Mouse (Mus musculus) C2C12 (cell line): Measurements from ENCODE around the gene Glb1l. TPM values are rescaled to one million over a fixed set of nuclear protein-coding genes. Genes with fewer than 3 reads are reported as not detected.

Experiments
- H3K27me3 ChIP-seq: one replicate; pipeline ENCODE4 v1.6.1; 2011; ENCODE audit not compliant: control insufficient read depth, insufficient read depth, insufficient read length
- H3K36me3 ChIP-seq: one replicate; pipeline ENCODE4 v1.6.1; 2011; ENCODE audit not compliant: control insufficient read depth, insufficient read depth
- H3K4me3 ChIP-seq: one replicate; pipeline ENCODE4 v1.5.1; 2011; ENCODE audit warnings: mild to moderate bottlenecking, control low read depth; ENCODE audit not compliant: poor library complexity, insufficient read depth, severe bottlenecking
- H3K79me2 ChIP-seq: one replicate; pipeline ENCODE4 v1.6.1; 2011; ENCODE audit not compliant: control insufficient read depth, insufficient read depth
- H3K79me3 ChIP-seq: one replicate; pipeline ENCODE4 v1.6.1; 2011; ENCODE audit warnings: low read depth, control low read depth
- H3ac ChIP-seq: one replicate; pipeline ENCODE3; 2011; ENCODE audit warnings: low read depth; ENCODE audit not compliant: control insufficient read depth, insufficient read length
- CEBPB ChIP-seq: IDR thresholded peaks from one replicate; pipeline ENCODE4 v1.6.1; 2011; ENCODE audit warnings: low read depth, mild to moderate bottlenecking, control low read depth, moderate library complexity
- CTCF ChIP-seq: IDR thresholded peaks from one replicate; pipeline ENCODE4 v1.5.1; 2011; ENCODE audit not compliant: control insufficient read depth, insufficient read depth, insufficient read length
- FOSL1 ChIP-seq: IDR thresholded peaks from one replicate; pipeline ENCODE4 v1.8.0; 2011; ENCODE audit warnings: mild to moderate bottlenecking, low read length; ENCODE audit not compliant: poor library complexity, insufficient read depth, severe bottlenecking
- MAX ChIP-seq: IDR thresholded peaks from one replicate; pipeline ENCODE4 v1.6.1; 2011; ENCODE audit warnings: mild to moderate bottlenecking, control low read depth
- MYOD1 ChIP-seq: IDR thresholded peaks from one replicate; pipeline ENCODE4 v1.6.1; 2011; ENCODE audit warnings: low read depth; ENCODE audit not compliant: control insufficient read depth, insufficient read length
- MYOG ChIP-seq: IDR thresholded peaks from one replicate; pipeline ENCODE4 v1.6.1; 2011; ENCODE audit not compliant: control insufficient read depth, insufficient read length; ENCODE audit errors: extremely low read depth
- USF1 ChIP-seq: IDR thresholded peaks from one replicate; pipeline ENCODE4 v1.6.1; 2011; ENCODE audit warnings: low read depth, mild to moderate bottlenecking, control low read depth, moderate library complexity
- polyA plus RNA-seq: library from polyadenylated mRNA; unstranded; fragments of >200 nt; fragmentation: generic; extraction: Trizol; gene quantifications from one replicate; pipeline ENCODE4 v1.2.1, GENCODE M21; 2012; ENCODE audit warnings: missing spikeins

The Glb1l gene
- polyA plus RNA-seq, 1 experiment, result 1.3 TPM

DNA sequence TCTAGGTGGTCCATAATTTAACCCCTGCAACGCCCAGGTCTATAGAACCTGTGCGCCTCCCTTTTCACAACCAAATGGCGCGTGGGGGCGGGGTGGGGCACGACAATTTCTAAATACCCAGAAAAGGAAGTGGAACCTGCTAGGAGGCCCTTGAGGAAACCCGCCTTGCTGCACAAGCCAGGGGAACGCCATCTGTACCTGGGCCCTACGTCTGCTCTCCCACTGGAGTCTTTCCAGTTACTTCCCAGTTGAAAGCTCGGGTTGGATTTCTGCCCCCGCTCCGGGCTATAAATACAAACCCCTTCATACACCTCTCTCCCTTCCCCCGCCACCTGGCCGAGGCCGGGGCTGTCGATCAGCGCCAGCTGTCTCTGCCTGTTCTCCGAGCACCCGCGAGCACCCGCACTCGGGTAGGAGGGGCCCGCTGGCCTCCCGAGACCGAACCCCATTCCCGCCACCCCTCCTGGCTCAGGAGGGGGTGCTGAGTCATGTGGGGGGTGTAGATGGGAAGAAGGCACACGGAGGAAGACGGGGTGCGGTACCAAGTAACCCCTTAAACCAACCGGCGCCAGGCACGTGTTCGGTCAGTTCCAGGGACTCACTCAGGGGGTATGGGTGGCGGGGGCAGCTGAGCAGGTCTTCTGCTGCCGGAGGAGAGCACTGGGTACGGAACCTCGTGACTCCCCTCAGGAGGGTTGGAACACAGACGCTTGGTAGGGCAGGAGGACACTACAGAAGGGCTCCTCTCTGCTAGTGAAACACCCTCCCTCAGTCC, 7.8 kb upstream of the Glb1l start:
- peaks cover 38% of the 10 kb centered on the region for H3K36me3 ChIP-seq
- peaks cover 58% of the 10 kb centered on the region for H3K79me2 ChIP-seq
- no peaks in the 10 kb centered on the region for H3K27me3 ChIP-seq
- peak overlapping the region; percentile 91 for H3K4me3 ChIP-seq
- H3K79me3 ChIP-seq, result peaks cover 33% of the 10 kb centered on the region
- H3ac ChIP-seq, result peak overlapping the region; percentile 71
- TF ChIP-seq MYOG (no peak), MAX (peak; percentile 24), CEBPB (no peak), FOSL1 (no peak), CTCF (no peak), MYOD1 (peak; percentile 68), USF1 (no peak)

DNA sequence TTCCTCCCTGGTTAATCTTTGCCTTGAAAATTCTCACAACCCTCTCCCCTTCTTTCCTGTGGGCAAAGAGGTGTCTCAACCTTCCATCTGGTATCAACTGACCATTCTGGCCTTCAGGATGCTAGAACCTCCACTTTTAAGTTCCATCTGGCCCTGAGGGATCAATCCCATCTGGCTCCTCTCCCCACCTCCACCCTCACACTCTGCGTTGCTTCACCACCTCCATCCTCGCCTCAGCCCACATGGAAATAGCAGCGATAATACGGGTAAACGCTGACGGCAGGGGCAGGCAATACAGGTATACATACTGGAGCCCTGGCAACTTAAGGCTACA, 7.2 kb upstream of the Glb1l start:
- H3K4me3 ChIP-seq, result peak overlapping the region; percentile 91
- TF ChIP-seq FOSL1 (no peak), MYOD1 (no peak), MAX (no peak), CTCF (no peak), MYOG (no peak), USF1 (no peak), CEBPB (no peak)
- no peaks in the 10 kb centered on the region for H3K27me3 ChIP-seq
- peak overlapping the region; percentile 2 for H3ac ChIP-seq
- H3K79me3 ChIP-seq, result peaks cover 38% of the 10 kb centered on the region
- peaks cover 44% of the 10 kb centered on the region for H3K36me3 ChIP-seq
- H3K79me2 ChIP-seq, result peaks cover 64% of the 10 kb centered on the region

DNA sequence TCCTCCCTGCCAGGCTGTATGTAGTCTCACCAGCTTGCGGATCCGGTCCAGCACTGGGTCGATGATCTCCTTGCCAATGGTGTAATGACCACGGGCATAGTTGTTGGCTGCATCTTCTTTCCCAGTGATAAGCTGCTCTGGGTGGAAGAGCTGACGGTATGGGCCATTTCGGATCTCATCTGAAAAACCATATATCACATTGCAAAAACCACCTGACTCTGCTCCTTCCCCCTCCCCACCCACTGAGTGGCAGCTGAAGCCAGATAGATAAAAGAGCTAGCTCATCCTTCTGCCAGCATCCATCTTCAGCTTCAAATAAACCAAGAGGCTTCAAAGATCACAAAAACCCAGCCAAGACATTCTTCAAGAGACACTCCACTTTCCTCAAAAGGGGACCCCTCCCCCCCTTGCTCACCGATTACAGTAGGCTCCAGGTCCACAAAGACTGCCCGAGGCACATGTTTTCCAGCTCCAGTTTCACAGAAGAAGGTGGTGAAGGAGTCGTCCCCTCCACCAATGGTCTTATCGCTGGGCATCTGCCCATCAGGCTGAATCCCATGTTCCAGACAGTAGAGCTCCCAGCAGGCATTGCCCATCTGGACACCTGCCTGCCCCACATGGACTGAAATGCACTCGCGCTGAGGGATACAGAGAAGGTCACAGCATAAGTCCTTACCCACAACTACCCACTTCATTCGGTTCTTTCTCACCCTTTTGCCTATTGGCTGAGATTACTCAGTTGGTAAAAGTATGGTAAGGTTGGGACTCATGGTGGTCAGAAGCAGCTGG, 6.4 kb upstream of the Glb1l start:
- Histone ChIP-seq H3K36me3 (peaks cover 52% of the 10 kb centered on the region), H3ac (no peak overlapping the region), H3K79me3 (peaks cover 43% of the 10 kb centered on the region), H3K4me3 (no peak overlapping the region), H3K27me3 (no peaks in the 10 kb centered on the region), H3K79me2 (peaks cover 72% of the 10 kb centered on the region)
- no peak for TF ChIP-seq MYOD1
- TF ChIP-seq MYOG, result no peak
- no peak for TF ChIP-seq MAX
- TF ChIP-seq CTCF, result no peak
- TF ChIP-seq FOSL1, result no peak
- TF ChIP-seq CEBPB, result no peak
- TF ChIP-seq USF1, result no peak

DNA sequence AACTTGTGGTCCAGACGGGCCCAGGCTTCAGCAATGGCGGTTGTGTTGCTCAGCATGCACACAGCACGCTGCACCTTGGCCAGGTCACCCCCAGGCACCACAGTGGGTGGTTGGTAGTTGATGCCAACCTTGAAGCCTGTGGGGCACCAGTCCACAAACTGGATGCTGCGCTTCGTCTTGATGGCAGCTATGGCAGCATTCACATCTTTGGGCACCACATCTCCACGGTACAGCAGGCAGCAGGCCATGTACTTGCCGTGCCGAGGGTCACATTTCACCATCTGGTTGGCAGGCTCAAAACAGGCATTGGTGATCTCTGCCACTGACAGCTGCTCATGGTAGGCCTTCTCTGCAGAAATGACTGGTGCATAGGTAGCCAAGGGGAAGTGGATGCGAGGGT, 5.2 kb upstream of the Glb1l start:
- no peaks in the 10 kb centered on the region for H3K27me3 ChIP-seq

DNA sequence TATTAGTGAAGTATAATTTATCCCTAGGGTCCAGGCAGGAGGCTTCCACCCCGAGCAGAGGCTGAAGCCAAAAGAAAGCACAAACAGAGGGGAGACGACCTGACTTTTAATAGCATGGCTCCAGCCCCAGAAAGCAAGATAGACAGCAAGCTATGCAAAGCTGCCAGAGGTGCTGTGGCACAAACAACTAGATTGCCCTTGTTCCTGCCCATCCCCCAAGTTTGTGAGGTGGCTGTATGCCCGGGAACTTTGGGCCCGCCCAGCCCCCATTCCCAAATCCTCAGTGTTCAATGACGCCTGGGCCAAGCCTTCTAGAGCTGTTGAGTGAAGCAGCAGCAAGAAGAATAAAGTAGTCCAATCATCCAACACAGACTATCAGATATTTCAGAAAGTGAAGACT, 4.3 kb upstream of the Glb1l start:
- H3ac ChIP-seq, result no peak overlapping the region
- H3K27me3 ChIP-seq, result no peaks in the 10 kb centered on the region
- peaks cover 86% of the 10 kb centered on the region for H3K79me2 ChIP-seq
- TF ChIP-seq CTCF, result no peak
- no peak for TF ChIP-seq MYOG
- no peak for TF ChIP-seq CEBPB
- TF ChIP-seq MYOD1, result no peak
- no peak for TF ChIP-seq USF1
- TF ChIP-seq FOSL1, result no peak
- no peak for TF ChIP-seq MAX
- H3K79me3 ChIP-seq, result peaks cover 54% of the 10 kb centered on the region
- no peak overlapping the region for H3K4me3 ChIP-seq
- peaks cover 56% of the 10 kb centered on the region for H3K36me3 ChIP-seq

More for the DNA sequence above, 5.2 kb upstream of the Glb1l start:
- no peak for TF ChIP-seq USF1
- TF ChIP-seq MAX, result no peak
- no peak for TF ChIP-seq CTCF
- TF ChIP-seq CEBPB, result no peak
- TF ChIP-seq MYOG, result no peak
- no peak for TF ChIP-seq FOSL1
- TF ChIP-seq MYOD1, result no peak
- Histone ChIP-seq H3K79me3 (peaks cover 54% of the 10 kb centered on the region), H3K79me2 (peaks cover 84% of the 10 kb centered on the region), H3ac (no peak overlapping the region), H3K36me3 (peaks cover 56% of the 10 kb centered on the region), H3K4me3 (no peak overlapping the region)

DNA sequence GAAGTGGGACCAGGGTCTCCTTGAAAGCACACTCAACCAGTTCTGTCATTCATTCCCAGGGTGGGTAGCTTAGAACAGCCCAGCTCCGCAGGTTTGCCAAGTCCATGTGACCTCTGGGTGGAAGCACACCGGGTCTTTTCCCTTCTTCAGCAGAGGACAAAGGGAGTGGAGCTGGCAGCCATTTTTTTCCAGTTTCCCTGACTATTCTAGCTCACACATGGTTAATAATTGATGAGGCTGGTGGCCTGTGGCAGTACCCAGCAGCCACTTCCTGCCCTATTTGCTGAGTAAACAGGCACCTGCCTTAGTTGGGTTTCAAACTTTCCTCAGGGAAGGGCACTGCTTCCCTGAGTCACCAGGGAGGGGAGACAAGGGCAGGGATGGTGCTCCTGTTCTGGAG, 3.8 kb upstream of the Glb1l start:
- H3K27me3 ChIP-seq, result no peaks in the 10 kb centered on the region
- TF ChIP-seq MYOD1, result no peak
- TF ChIP-seq FOSL1, result no peak
- no peak for TF ChIP-seq CEBPB
- TF ChIP-seq CTCF, result no peak
- no peak for TF ChIP-seq MAX
- no peak for TF ChIP-seq USF1
- H3K4me3 ChIP-seq, result no peak overlapping the region
- H3K36me3 ChIP-seq, result peaks cover 56% of the 10 kb centered on the region
- H3K79me3 ChIP-seq, result peaks cover 54% of the 10 kb centered on the region
- H3K79me2 ChIP-seq, result peaks cover 86% of the 10 kb centered on the region
- no peak overlapping the region for H3ac ChIP-seq
